Mouse (Mus musculus) intestine, postnatal 0 days (tissue): ENCODE data around the gene Cdk2. TPM values are rescaled to one million over a fixed set of nuclear protein-coding genes. Genes with fewer than 3 reads are reported as not detected.
A peak's percentile ranks its signal among the peaks of the same experiment; 100 is the strongest.

ENCODE experiments used
- ATAC-seq: fragments of 200-750 bp; cut with Nextera tagmentation; 2 replicates; pipeline ENCODE4 v1.8.0; 2017; ENCODE audit warnings: mild to moderate bottlenecking, moderate TSS enrichment, moderate library complexity
- H3K27ac ChIP-seq: fragments of 300-500 bp; sonication (generic); 2 replicates; pipeline ENCODE4 v1.5.1; 2014; ENCODE audit warnings: mild to moderate bottlenecking, low read depth, low read length, moderate library complexity
- H3K27me3 ChIP-seq: fragments of 300-500 bp; sonication (generic); replicated peaks from 2 replicates; pipeline ENCODE4 v1.6.1; 2014; ENCODE audit warnings: low read length, mixed read lengths; ENCODE audit not compliant: control insufficient read depth, insufficient read depth
- H3K36me3 ChIP-seq: fragments of 300-500 bp; sonication (generic); 2 replicates; pipeline ENCODE4 v1.6.1; 2014; ENCODE audit warnings: mild to moderate bottlenecking, moderate library complexity; ENCODE audit not compliant: control insufficient read depth, insufficient read depth
- H3K4me1 ChIP-seq: fragments of 300-500 bp; sonication (generic); replicated peaks from 2 replicates; pipeline ENCODE4 v1.6.1; 2014; ENCODE audit warnings: antibody characterized with exemption, low read length, mixed read lengths; ENCODE audit not compliant: control insufficient read depth, insufficient read depth
- H3K4me2 ChIP-seq: fragments of 300-500 bp; sonication (generic); replicated peaks from 2 replicates; pipeline ENCODE4 v1.6.1; 2014; ENCODE audit warnings: low read depth, mild to moderate bottlenecking, moderate library complexity
- H3K4me3 ChIP-seq: fragments of 300-500 bp; sonication (generic); 2 replicates; pipeline ENCODE4 v1.5.1; 2014; ENCODE audit warnings: low read depth, low read length
- H3K9ac ChIP-seq: fragments of 300-500 bp; sonication (generic); 2 replicates; pipeline ENCODE4 v1.6.1; 2014; ENCODE audit warnings: mild to moderate bottlenecking, low read depth, low read length
- H3K9me3 ChIP-seq: fragments of 300-500 bp; sonication (generic); 2 replicates; pipeline ENCODE4 v1.6.1; 2016; ENCODE audit warnings: mixed run types; ENCODE audit not compliant: control insufficient read depth
- CTCF ChIP-seq: sonication (generic); IDR thresholded peaks from 2 replicates; pipeline ENCODE4 v1.5.1; 2016; ENCODE audit warnings: low read depth, mild to moderate bottlenecking, control low read depth, antibody characterized with exemption, moderate library complexity
- WGBS: fragments of 180-500 bp; shearing (Covaris S2); extraction: QIAGEN DNeasy Blood & Tissue Kit; methylation state at CpG from one replicate; pipeline ENCODE4 v1.1.7; 2014; 5-methylcytosine and 5-hydroxymethylcytosine counted together
- polyA plus RNA-seq: library from polyadenylated mRNA; unstranded; fragments of >200 nt; fragmentation: Nextera tagmentation; extraction: Ambion mirVana; gene quantifications from 2 replicates; pipeline ENCODE4 v1.2.1, GENCODE M21; 2015

Gene Cdk2
- 23.3 and 24.1 TPM in 2 replicates for polyA plus RNA-seq

GRCm38 (mm10) chr10:128704491-128705316 is at the start of gene Cdk2:
Gene Cdk2 (minus strand): TSS chr10:128705031.
- peaks cover 12% of the 10 kb centered on the region; the same call in 1 of the 2 replicates for H3K36me3 ChIP-seq
- peak within 1 kb of the TSS; percentile 89 for H3K27ac ChIP-seq
- peak within 1 kb of the TSS; percentile 76 for H3K9ac ChIP-seq
- no peak for TF ChIP-seq CTCF
- peak within 1 kb of the TSS; percentile 81 for H3K4me2 ChIP-seq
- peak within 1 kb of the TSS; percentile 86 for H3K4me3 ChIP-seq
- H3K27me3 ChIP-seq: no peaks in the 10 kb centered on the region
- H3K9me3 ChIP-seq: no peaks in the 10 kb centered on the region
- ATAC-seq: peak; percentile 94
- WGBS: under 1% methylated on average over 62 of the region's 62 CpGs
- H3K4me1 ChIP-seq: peaks cover 4% of the 10 kb centered on the region; the same call in 1 of the 2 replicates

- TF ChIP-seq CTCF: peak; percentile 62
- Histone ChIP-seq H3K9me3 (no peaks in the 10 kb centered on the region), H3K4me2 (peak overlapping the region; percentile 90), H3K36me3 (peaks cover 2% of the 10 kb centered on the region; the same call in 1 of the 2 replicates), H3K9ac (peak overlapping the region; percentile 83), H3K27ac (peak overlapping the region; percentile 95), H3K4me1 (0 out of 2 replicates have a peak, but pooled peaks cover 6% of the 10 kb centered on the region), H3K4me3 (peak overlapping the region; percentile 82), H3K27me3 (no peaks in the 10 kb centered on the region)
- WGBS: under 1% methylated on average over 37 of the region's 37 CpGs
- ATAC-seq: peak; percentile 79
These were observed 43.5 kb upstream of the Cdk2 start for GRCm38 (mm10) chr10:128748252-128748864.

GRCm38 (mm10) chr10:128747646-128748251 is 42.9 kb upstream of the Cdk2 start, which contains the start of gene Pym1:
Gene Pym1 (plus strand): TSS chr10:128747889.
- Histone ChIP-seq H3K9ac (peak within 1 kb of the TSS; percentile 83), H3K4me2 (peak within 1 kb of the TSS; percentile 90), H3K27ac (peak within 1 kb of the TSS; percentile 95), H3K4me1 (peaks cover 7% of the 10 kb centered on the region; the same call in 1 of the 2 replicates), H3K36me3 (no peaks in the 10 kb centered on the region), H3K4me3 (peak within 1 kb of the TSS; percentile 82), H3K9me3 (no peaks in the 10 kb centered on the region), H3K27me3 (no peaks in the 10 kb centered on the region)
- peak; percentile 74 for ATAC-seq
- no peak for TF ChIP-seq CTCF
- 1% methylated on average over 35 of the region's 36 CpGs for WGBS

- Histone ChIP-seq H3K27ac (peak overlapping the region; percentile 95), H3K9me3 (no peaks in the 10 kb centered on the region), H3K36me3 (no peaks in the 10 kb centered on the region), H3K4me2 (peak overlapping the region; percentile 90), H3K4me1 (peaks cover 9% of the 10 kb centered on the region; the same call in 1 of the 2 replicates), H3K4me3 (peak overlapping the region; percentile 82), H3K27me3 (no peaks in the 10 kb centered on the region), H3K9ac (peak overlapping the region; percentile 83; the same call in 1 of the 2 replicates)
- no peak for ATAC-seq
- TF ChIP-seq CTCF: no peak
- 36% methylated on average over 9 of the region's 9 CpGs for WGBS
These were observed 42.3 kb upstream of the Cdk2 start for GRCm38 (mm10) chr10:128746972-128747645.

- Histone ChIP-seq H3K27ac (no peak overlapping the region), H3K4me2 (no peak overlapping the region), H3K27me3 (no peaks in the 10 kb centered on the region), H3K9me3 (no peaks in the 10 kb centered on the region), H3K4me1 (peaks cover 9% of the 10 kb centered on the region; the same call in 1 of the 2 replicates), H3K9ac (no peak overlapping the region), H3K36me3 (no peaks in the 10 kb centered on the region), H3K4me3 (no peak overlapping the region)
- ATAC-seq: no peak
- no peak for TF ChIP-seq CTCF
- 87% methylated on average over 10 of the region's 10 CpGs for WGBS
These were observed 41.2 kb upstream of the Cdk2 start for GRCm38 (mm10) chr10:128745946-128746613.
